Mouse (Mus musculus): ENCODE data around the gene Khdrbs1. TPM values are rescaled to one million over a fixed set of nuclear protein-coding genes. Genes with fewer than 3 reads are reported as not detected.

The Khdrbs1 gene
- total RNA-seq, 2 experiments from 2014 or later, result 47.0 to 58.8 TPM

GRCm38 (mm10) chr4:129672878-129673449, 69.1 kb downstream of the Khdrbs1 start:
- DNase-seq, result no peak

GRCm38 (mm10) chr4:129672083-129672877, 69.8 kb downstream of the Khdrbs1 start, which contains the start of gene Kpna6:
Gene Kpna6, minus strand, starts transcription at chr4:129672767.
- DNase-seq, result peak; percentile 87

- peak; percentile 36 for DNase-seq
Observed at GRCm38 (mm10) chr4:129671491-129672082, 70.5 kb downstream of the Khdrbs1 start.

GRCm38 (mm10) chr4:129662255-129662813, 79.8 kb downstream of the Khdrbs1 start:
- DNase-seq, result no peak

- DNase-seq, result no peak
Observed at GRCm38 (mm10) chr4:129661584-129661983, 80.5 kb downstream of the Khdrbs1 start.

- no peak for DNase-seq
Observed at GRCm38 (mm10) chr4:129654770-129655169, 87.3 kb downstream of the Khdrbs1 start.

Small RNAs within 50 kb of the gene (microRNA-seq; reads per million reads assigned to microRNA genes)
- 0 reads per million in 2 experiments for gene Gm28017
- 0.25 to 0.64 reads per million in 2 experiments for gene Mir7016

Other genes starting within 250 kb of the Khdrbs1 start
- 10 to 100 TPM; 24.4 to 31.8 TPM for gene Marcksl1, start 228.7 kb downstream of the Khdrbs1 start, total RNA-seq (2021)
- 10 to 100 TPM; 23.9 to 29.8 TPM for gene Hdac1, start 199.6 kb downstream of the Khdrbs1 start, total RNA-seq (2021)
- gene Lck, start 168.7 kb downstream of the Khdrbs1 start, total RNA-seq (2021), result under 1 TPM in 1 of 2 experiments, not detected in 1; 0.59 TPM
- gene Fam167b, start 163.8 kb downstream of the Khdrbs1 start, total RNA-seq (2021), result 1 to 10 TPM in 1 of 2 experiments, under 1 TPM in 1; 0.80 to 1.3 TPM
- gene Eif3i, start 141.7 kb downstream of the Khdrbs1 start, total RNA-seq (2021), result 100 to 1,000 TPM; 149 to 151 TPM
- 10 to 100 TPM; 42.3 to 47.0 TPM for gene Tmem234, start 141.6 kb downstream of the Khdrbs1 start, total RNA-seq (2021)
- gene Dcdc2b, start 128.0 kb downstream of the Khdrbs1 start, total RNA-seq (2021), result 1 to 10 TPM in 1 of 2 experiments, under 1 TPM in 1; 0.61 to 2.6 TPM
- 10 to 100 TPM; 12.7 to 14.6 TPM for gene Iqcc, start 123.2 kb downstream of the Khdrbs1 start, total RNA-seq (2021)
- gene Ccdc28b, start 118.4 kb downstream of the Khdrbs1 start, total RNA-seq (2021), result 10 to 100 TPM; 59.5 to 60.6 TPM
- 10 to 100 TPM; 31.6 to 37.5 TPM for gene Txlna, start 101.2 kb downstream of the Khdrbs1 start, total RNA-seq (2021)
- 10 to 100 TPM; 56.4 to 63.3 TPM for gene Kpna6, start 69.5 kb downstream of the Khdrbs1 start, total RNA-seq (2021)
- gene Tmem39b, start 45.5 kb downstream of the Khdrbs1 start, total RNA-seq (2021), result 1 to 10 TPM; 3.7 to 6.7 TPM
- 100 to 1,000 TPM; 572 to 625 TPM for gene Ptp4a2, start 68.9 kb upstream of the Khdrbs1 start, total RNA-seq (2021)
- not detected for gene Spocd1, start 186.9 kb upstream of the Khdrbs1 start, total RNA-seq (2021)
- gene Adgrb2, start 242.6 kb upstream of the Khdrbs1 start, total RNA-seq (2021), result 1 to 10 TPM; 2.5 to 2.6 TPM